Mouse (Mus musculus) ovary, postnatal 10 days (tissue): ENCODE measurements around the gene Reln.

Experiments used
- DNase-seq: peaks from one replicate; pipeline ENCODE4 v3.0.0; 2022; ENCODE audit warnings: low spot score

Reln gene

GRCm38 (mm10) chr5:22116922-22117321, 227.6 kb downstream of the Reln start:
- DNase-seq, result no peak

GRCm38 (mm10) chr5:22106811-22107485, 237.6 kb downstream of the Reln start:
- DNase-seq, result no peak

- no peak for DNase-seq
Observed at GRCm38 (mm10) chr5:22094984-22095383, 249.5 kb downstream of the Reln start.

GRCm38 (mm10) chr5:22094043-22094442, 250.5 kb downstream of the Reln start:
- DNase-seq, result no peak

GRCm38 (mm10) chr5:22093157-22093865, 251.2 kb downstream of the Reln start:
- DNase-seq, result no peak

GRCm38 (mm10) chr5:22080468-22080986, 264.0 kb downstream of the Reln start:
- no peak for DNase-seq

GRCm38 (mm10) chr5:22074971-22075370, 269.5 kb downstream of the Reln start:
- no peak for DNase-seq

GRCm38 (mm10) chr5:22072591-22072990, 271.9 kb downstream of the Reln start:
- DNase-seq, result no peak

- DNase-seq, result no peak
Observed at GRCm38 (mm10) chr5:22059251-22059650, 285.3 kb downstream of the Reln start.

GRCm38 (mm10) chr5:22041825-22042224, 302.7 kb downstream of the Reln start:
- no peak for DNase-seq

GRCm38 (mm10) chr5:22039375-22040149, 304.9 kb downstream of the Reln start:
- DNase-seq, result no peak

GRCm38 (mm10) chr5:22035201-22035600, 309.3 kb downstream of the Reln start:
- DNase-seq, result no peak

- DNase-seq, result no peak
Observed at GRCm38 (mm10) chr5:22033039-22033438, 311.5 kb downstream of the Reln start.

- DNase-seq, result no peak
Observed at GRCm38 (mm10) chr5:22031653-22032052, 312.8 kb downstream of the Reln start.

GRCm38 (mm10) chr5:22028379-22028778, 316.1 kb downstream of the Reln start:
- DNase-seq, result no peak

GRCm38 (mm10) chr5:22027240-22027875, 317.1 kb downstream of the Reln start:
- no peak for DNase-seq

GRCm38 (mm10) chr5:22025746-22026145, 318.8 kb downstream of the Reln start:
- DNase-seq, result no peak

GRCm38 (mm10) chr5:22024108-22024507, 320.4 kb downstream of the Reln start:
- DNase-seq, result no peak

GRCm38 (mm10) chr5:22017896-22018295, 326.6 kb downstream of the Reln start:
- no peak for DNase-seq

- no peak for DNase-seq
Observed at GRCm38 (mm10) chr5:22014459-22014858, 330.0 kb downstream of the Reln start.

GRCm38 (mm10) chr5:22009142-22009541, 335.4 kb downstream of the Reln start:
- no peak for DNase-seq
